8 mouse cellular contexts compared by ENCODE assay signal in the genomic region with DNA sequence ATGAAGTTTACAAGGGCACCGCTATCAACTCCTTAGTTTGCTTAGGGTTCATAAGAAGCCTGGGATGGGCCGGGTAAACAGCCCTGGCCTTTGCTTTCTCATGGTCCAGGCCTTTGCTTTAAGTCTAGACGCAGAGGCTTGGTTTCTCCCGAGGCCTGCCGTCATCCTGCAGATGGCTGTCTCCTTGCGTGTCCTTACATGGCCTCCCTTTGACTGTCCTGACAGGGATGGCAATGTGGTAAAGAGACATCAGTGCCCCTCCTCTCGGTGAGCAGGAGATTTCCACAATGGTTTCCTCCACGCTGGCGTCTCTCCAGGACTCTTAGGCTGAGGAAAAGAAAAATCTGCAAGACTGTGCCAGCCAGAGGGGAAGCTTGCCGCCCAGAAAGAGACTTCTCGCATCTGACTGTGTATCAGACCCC. TPM values are rescaled to one million over a fixed set of nuclear protein-coding genes. Genes with fewer than 3 reads are reported as not detected.
DNase-seq lines count a peak whose midpoint lies in the region; ATAC-seq and TF ChIP-seq lines count a peak whose summit lies in the region.
"Had no signal": no experiment of that assay in that cellular context is flagged by ENCODE, and none has a peak within 500 bp of the region (broad histone marks: within the 10 kb centered on the region; RNA-seq: fewer than 3 reads in every experiment).

No protein-coding gene starts in this region.

- no peak overlapping the region for H3K4me2 ChIP-seq in heart, embryonic 13.5 days
- H3K4me2 ChIP-seq: liver, embryonic 13.5 days had no signal

- no peak for TF ChIP-seq POLR2A in small intestine, adult 2 months (IDR thresholded peaks at IDR 0.05; ENCODE audit: low read depth, low read length)

- no peak for TF ChIP-seq CTCF in layer of hippocampus, adult 2 months (conservative IDR thresholded peaks at IDR 0.05)
- no peak for TF ChIP-seq CTCF in small intestine, adult 2 months (IDR thresholded peaks at IDR 0.05; ENCODE audit: extremely low read depth, insufficient read length, insufficient replicate concordance, low read depth, low read length)

- peak overlapping the region; percentile 56; the same call in 1 of the 2 replicates for H3K9ac ChIP-seq in heart, embryonic 13.5 days
- H3K9ac ChIP-seq: liver, embryonic 13.5 days had no signal

- no peaks in the 10 kb centered on the region for H3K27me3 ChIP-seq in heart, embryonic 13.5 days (replicated peaks)
- no peaks in the 10 kb centered on the region for H3K27me3 ChIP-seq in small intestine, adult 2 months (ENCODE audit: control insufficient read depth, insufficient read depth, low read length)
- H3K27me3 ChIP-seq: liver, embryonic 13.5 days had no signal

- peak overlapping the region; percentile 89 for H3K27ac ChIP-seq in heart, embryonic 13.5 days (replicated peaks)
- peak overlapping the region; percentile 69 for H3K27ac ChIP-seq in layer of hippocampus, adult 2 months
- peak overlapping the region; percentile 24; the same call in 1 of the 2 replicates for H3K27ac ChIP-seq in small intestine, adult 2 months (ENCODE audit: insufficient read depth, low read depth, low read length)
- H3K27ac ChIP-seq: liver, embryonic 13.5 days had no signal

- no peaks in the 10 kb centered on the region for H3K9me3 ChIP-seq in heart, embryonic 13.5 days
- H3K9me3 ChIP-seq: liver, embryonic 13.5 days had no signal

- peak; percentile 66 for DNase-seq in adrenal gland, postnatal 14 days
- DNase-seq in cerebellum, postnatal 14 days = peak; percentile 68 to 84
- peak; percentile 37 to 50 for DNase-seq in layer of hippocampus, adult 2 months (ENCODE audit: low spot score in 2 of 2)
- peak; percentile 53 for DNase-seq in lung, postnatal 36 days
- DNase-seq in urinary bladder, adult 2 months (ENCODE audit: low spot score) = no peak
- DNase-seq: liver, embryonic 13.5 days had no signal

- no peak overlapping the region for H3K4me3 ChIP-seq in heart, embryonic 13.5 days
- no peak overlapping the region for H3K4me3 ChIP-seq in layer of hippocampus, adult 2 months
- H3K4me3 ChIP-seq in small intestine, adult 2 months (ENCODE audit: low read depth, low read length) = no peak overlapping the region
- H3K4me3 ChIP-seq: liver, embryonic 13.5 days had no signal

- 34% methylated on average over 11 of the region's 11 CpGs for WGBS in heart, embryonic 13.5 days
- 14% methylated on average over 11 of the region's 11 CpGs for WGBS in small intestine, adult 2 months

- peaks cover 78% of the 10 kb centered on the region for H3K4me1 ChIP-seq in heart, embryonic 13.5 days
- H3K4me1 ChIP-seq in small intestine, adult 2 months (ENCODE audit: control insufficient read depth, insufficient read depth, insufficient read length, low read length) = peaks cover 6% of the 10 kb centered on the region

- H3K36me3 ChIP-seq in heart, embryonic 13.5 days = peaks cover 2% of the 10 kb centered on the region
- H3K36me3 ChIP-seq in small intestine, adult 2 months (ENCODE audit: control insufficient read depth, insufficient read depth, low read length) = no peaks in the 10 kb centered on the region
- H3K36me3 ChIP-seq: liver, embryonic 13.5 days had no signal

- no peak for ATAC-seq in heart, embryonic 13.5 days (ENCODE audit: extremely low read depth, insufficient number of reproducible peaks, low FRiP score, low TSS enrichment)

RNA-seq across cellular contexts. Expression of a gene that starts 36.3 kb away (rescaled TPM):
- 4.8 and 6.2 TPM in 2 replicates for total RNA-seq in adrenal gland, postnatal 14 days (2021)
- polyA plus RNA-seq in heart, embryonic 13.5 days (2015; fragmentation: Nextera tagmentation; extraction: Ambion mirVana) = 9.5 and 10.6 TPM in 2 replicates
- 10 to 100 TPM; 25.7 to 31.1 TPM for total RNA-seq in layer of hippocampus, adult 2 months (2021)
- polyA plus RNA-seq in small intestine, adult 2 months (2012; rRNA removed) = 0.51 and 1.4 TPM in 2 replicates
- 3.2 and 4.0 TPM in 2 replicates for polyA plus RNA-seq in urinary bladder, adult 2 months (2012; rRNA removed)

Comparison
In these comparisons a context has a peak if more than half of its experiments do, and no peak if none do; other contexts are left out.
1. H3K27ac ChIP-seq: peak in every context shown above with its lines; median percentile 89 in heart, embryonic 13.5 days; 69 in layer of hippocampus, adult 2 months; 24 in small intestine, adult 2 months.